Mouse (Mus musculus) G1E (cell line): ENCODE data around the gene Ccdc32. TPM values are rescaled to one million over a fixed set of nuclear protein-coding genes. Genes with fewer than 3 reads are reported as not detected.

ENCODE experiments used
- ATAC-seq: 2 replicates; pipeline ENCODE4 v1.8.0; 2016; ENCODE audit warnings: mild to moderate bottlenecking; ENCODE audit not compliant: insufficient number of reproducible peaks, poor library complexity, low FRiP score, severe bottlenecking; ENCODE audit errors: extremely low read depth
- DNase-seq: peaks from one replicate; pipeline ENCODE4 v3.0.0; 2012; ENCODE audit warnings: low spot score
- H3K27me3 ChIP-seq: 2 replicates; pipeline ENCODE4 v1.6.1; 2012; ENCODE audit warnings: mild to moderate bottlenecking, low read length, inconsistent platforms; ENCODE audit not compliant: insufficient read depth
- H3K36me3 ChIP-seq: replicated peaks from 2 replicates; pipeline ENCODE3; 2012; ENCODE audit warnings: mild to moderate bottlenecking, inconsistent platforms
- H3K4me1 ChIP-seq: 2 replicates; pipeline ENCODE4 v1.6.1; 2012; ENCODE audit warnings: low read depth, low read length, inconsistent platforms, mixed read lengths; ENCODE audit not compliant: insufficient read depth
- H3K4me3 ChIP-seq: 2 replicates; pipeline ENCODE4 v1.5.1; 2012; ENCODE audit warnings: low read depth, mild to moderate bottlenecking, inconsistent platforms, low read length, moderate library complexity, mixed read lengths
- H3K9me3 ChIP-seq: replicated peaks from 2 replicates; pipeline ENCODE4 v1.6.1; 2012; ENCODE audit warnings: inconsistent platforms
- CTCF ChIP-seq: IDR thresholded peaks from 2 replicates; pipeline ENCODE4 v1.5.1; 2012; ENCODE audit warnings: low read depth, low read length, inconsistent platforms, mixed read lengths
- GATA1 ChIP-seq: IDR thresholded peaks from 2 replicates; pipeline ENCODE4 v1.6.1; 2012; ENCODE audit warnings: borderline replicate concordance, low read length, inconsistent platforms, mixed read lengths
- GATA2 ChIP-seq: IDR thresholded peaks from 2 replicates; pipeline ENCODE4 v1.6.1; 2012; ENCODE audit warnings: low read depth, low read length, inconsistent platforms, borderline replicate concordance
- POLR2AphosphoS5 ChIP-seq: IDR thresholded peaks from 2 replicates; pipeline ENCODE4 v1.6.1; 2012; ENCODE audit warnings: low read depth, low read length, inconsistent platforms; ENCODE audit not compliant: insufficient replicate concordance
- TAL1 ChIP-seq: conservative IDR thresholded peaks from 2 replicates; pipeline ENCODE4 v1.6.1; 2012; ENCODE audit warnings: low read depth, low read length, inconsistent platforms, mixed read lengths
- polyA plus RNA-seq: library from polyadenylated mRNA; stranded (reverse); fragments of >175 nt; gene quantifications from 2 replicates; pipeline ENCODE4 v1.2.3, GENCODE M21; 2012
- total RNA-seq, 2 experiments: library from RNA; stranded (forward) in 1 of 2; stranded (reverse) in 1 of 2; fragments of 200-1000 nt in 1 of 2; fragments of >200 nt in 1 of 2; fragmentation: Nextera tagmentation in 1 of 2; gene quantifications; 2 replicates each; pipeline ENCODE4 v1.2.3; 2014 to 2017

The Ccdc32 gene
- total and polyA plus RNA-seq, 3 experiments: 13.7 to 28.1 (median 27.3) TPM

- DNase-seq: peak; percentile 37
These were observed 13.5 kb downstream of the Ccdc32 start for GRCm38 (mm10) chr2:119015604-119016180.

GRCm38 (mm10) chr2:119014989-119015388 is 14.2 kb downstream of the Ccdc32 start:
- no peak for DNase-seq
- no peak overlapping the region for H3K4me3 ChIP-seq

More at GRCm38 (mm10) chr2:119015604-119016180, 13.5 kb downstream of the Ccdc32 start:
- ATAC-seq: peak; percentile 70
- no peak overlapping the region; the same call in 1 of the 2 replicates for H3K4me3 ChIP-seq
- TF ChIP-seq POLR2AphosphoS5 (no peak), CTCF (no peak), TAL1 (no peak), GATA2 (no peak), GATA1 (no peak)
- H3K4me1 ChIP-seq: peaks cover 10% of the 10 kb centered on the region
- no peaks in the 10 kb centered on the region; the same call in 1 of the 2 replicates for H3K27me3 ChIP-seq
- peaks cover 34% of the 10 kb centered on the region for H3K36me3 ChIP-seq
- H3K9me3 ChIP-seq: peaks cover 9% of the 10 kb centered on the region

GRCm38 (mm10) chr2:119009376-119009775 is 19.8 kb downstream of the Ccdc32 start:
- Histone ChIP-seq H3K36me3 (no peaks in the 10 kb centered on the region), H3K27me3 (peaks cover 10% of the 10 kb centered on the region), H3K4me1 (no peaks in the 10 kb centered on the region; the same call in 1 of the 2 replicates), H3K9me3 (no peaks in the 10 kb centered on the region), H3K4me3 (no peak overlapping the region)
- TF ChIP-seq POLR2AphosphoS5: no peak
- TF ChIP-seq GATA2: no peak
- no peak for TF ChIP-seq TAL1
- no peak for TF ChIP-seq CTCF
- DNase-seq (no peak), ATAC-seq (no peak)

More at GRCm38 (mm10) chr2:119014989-119015388, 14.2 kb downstream of the Ccdc32 start:
- ATAC-seq: no peak
- peaks cover 26% of the 10 kb centered on the region for H3K36me3 ChIP-seq
- peaks cover 10% of the 10 kb centered on the region for H3K4me1 ChIP-seq
- TF ChIP-seq TAL1: no peak
- TF ChIP-seq GATA1: no peak
- TF ChIP-seq CTCF: no peak
- no peak for TF ChIP-seq GATA2
- no peak for TF ChIP-seq POLR2AphosphoS5
- H3K27me3 ChIP-seq: no peaks in the 10 kb centered on the region; the same call in 1 of the 2 replicates
- peaks cover 9% of the 10 kb centered on the region for H3K9me3 ChIP-seq

GRCm38 (mm10) chr2:119006886-119007285 is 22.3 kb downstream of the Ccdc32 start:
- H3K9me3 ChIP-seq: no peaks in the 10 kb centered on the region
- H3K27me3 ChIP-seq: peaks cover 15% of the 10 kb centered on the region
- no peak overlapping the region for H3K4me3 ChIP-seq
- no peak for DNase-seq
- no peaks in the 10 kb centered on the region; the same call in 1 of the 2 replicates for H3K4me1 ChIP-seq
- H3K36me3 ChIP-seq: no peaks in the 10 kb centered on the region
- ATAC-seq: no peak
- TF ChIP-seq TAL1 (no peak), GATA2 (no peak), CTCF (no peak), GATA1 (no peak), POLR2AphosphoS5 (no peak)

- Histone ChIP-seq H3K27me3 (peaks cover 54% of the 10 kb centered on the region), H3K4me3 (no peak overlapping the region), H3K9me3 (no peaks in the 10 kb centered on the region), H3K36me3 (no peaks in the 10 kb centered on the region), H3K4me1 (peaks cover 2% of the 10 kb centered on the region)
- TF ChIP-seq POLR2AphosphoS5: no peak
- no peak for TF ChIP-seq TAL1
- no peak for TF ChIP-seq CTCF
- TF ChIP-seq GATA2: no peak
- TF ChIP-seq GATA1: no peak
- no peak for DNase-seq
- ATAC-seq: no peak
These were observed 30.1 kb downstream of the Ccdc32 start for GRCm38 (mm10) chr2:118999025-118999639.

- Histone ChIP-seq H3K4me3 (no peak overlapping the region), H3K36me3 (no peaks in the 10 kb centered on the region), H3K27me3 (peaks cover 59% of the 10 kb centered on the region), H3K4me1 (peaks cover 2% of the 10 kb centered on the region), H3K9me3 (no peaks in the 10 kb centered on the region)
- TF ChIP-seq CTCF (no peak), GATA1 (no peak), GATA2 (no peak), POLR2AphosphoS5 (no peak), TAL1 (no peak)
- DNase-seq: no peak
- no peak for ATAC-seq
These were observed 30.9 kb downstream of the Ccdc32 start for GRCm38 (mm10) chr2:118998115-118998866.
